Mouse (Mus musculus): ENCODE results near the gene Tenm4.

Gene Tenm4

GRCm38 (mm10) chr7:96731947-96732346 lies 560.9 kb downstream of the Tenm4 start:
- DNase-seq (ENCODE audit: low read depth, low spot score): no peak

GRCm38 (mm10) chr7:96734315-96735058 lies 563.4 kb downstream of the Tenm4 start:
- DNase-seq (ENCODE audit: low read depth, low spot score): no peak

GRCm38 (mm10) chr7:96740631-96741030 lies 569.6 kb downstream of the Tenm4 start:
- DNase-seq (ENCODE audit: low read depth, low spot score): no peak

GRCm38 (mm10) chr7:96742221-96742620 lies 571.2 kb downstream of the Tenm4 start:
- DNase-seq (ENCODE audit: low read depth, low spot score): no peak

GRCm38 (mm10) chr7:96745956-96746355 lies 574.9 kb downstream of the Tenm4 start:
- no peak for DNase-seq (ENCODE audit: low read depth, low spot score)

- DNase-seq (ENCODE audit: low read depth, low spot score): no peak
Observed at GRCm38 (mm10) chr7:96746706-96747105, 575.7 kb downstream of the Tenm4 start.

- no peak for DNase-seq (ENCODE audit: low read depth, low spot score)
Observed at GRCm38 (mm10) chr7:96748538-96749045, 577.5 kb downstream of the Tenm4 start.

- DNase-seq (ENCODE audit: low read depth, low spot score): no peak
Observed at GRCm38 (mm10) chr7:96749753-96750152, 578.7 kb downstream of the Tenm4 start.

GRCm38 (mm10) chr7:96751236-96751635 lies 580.2 kb downstream of the Tenm4 start:
- no peak for DNase-seq (ENCODE audit: low read depth, low spot score)

GRCm38 (mm10) chr7:96752776-96753175 lies 581.7 kb downstream of the Tenm4 start:
- no peak for DNase-seq (ENCODE audit: low read depth, low spot score)

- DNase-seq (ENCODE audit: low read depth, low spot score): peak; percentile 31
Observed at GRCm38 (mm10) chr7:96753335-96754095, 582.5 kb downstream of the Tenm4 start.

- DNase-seq (ENCODE audit: low read depth, low spot score): no peak
Observed at GRCm38 (mm10) chr7:96754175-96754574, 583.1 kb downstream of the Tenm4 start.

- peak; percentile 49 for DNase-seq (ENCODE audit: low read depth, low spot score)
Observed at GRCm38 (mm10) chr7:96755459-96756094, 584.5 kb downstream of the Tenm4 start.

GRCm38 (mm10) chr7:96756104-96756742 lies 585.2 kb downstream of the Tenm4 start:
- no peak for DNase-seq (ENCODE audit: low read depth, low spot score)

- no peak for DNase-seq (ENCODE audit: low read depth, low spot score)
Observed at GRCm38 (mm10) chr7:96757067-96757466, 586.0 kb downstream of the Tenm4 start.

GRCm38 (mm10) chr7:96760208-96760607 lies 589.2 kb downstream of the Tenm4 start:
- DNase-seq (ENCODE audit: low read depth, low spot score): no peak

- no peak for DNase-seq (ENCODE audit: low read depth, low spot score)
Observed at GRCm38 (mm10) chr7:96761151-96761550, 590.1 kb downstream of the Tenm4 start.

- peak; percentile 57 for DNase-seq (ENCODE audit: low read depth, low spot score)
Observed at GRCm38 (mm10) chr7:96765321-96765960, 594.4 kb downstream of the Tenm4 start.

- DNase-seq (ENCODE audit: low read depth, low spot score): no peak
Observed at GRCm38 (mm10) chr7:96767090-96767489, 596.0 kb downstream of the Tenm4 start.

GRCm38 (mm10) chr7:96768718-96769117 lies 597.7 kb downstream of the Tenm4 start:
- no peak for DNase-seq (ENCODE audit: low read depth, low spot score)

- DNase-seq (ENCODE audit: low read depth, low spot score): peak; percentile 61
Observed at GRCm38 (mm10) chr7:96769784-96770183, 598.7 kb downstream of the Tenm4 start.
